Comparison of ENCODE assay signal across 9 mouse cellular contexts in genomic region chr3:134828875-134829530, GRCm38 (mm10). TPM values are rescaled to one million over a fixed set of nuclear protein-coding genes. Genes with fewer than 3 reads are reported as not detected.
DNase-seq lines count a peak whose midpoint lies in the region; ATAC-seq lines count a peak whose summit lies in the region.
"Had no signal": no experiment of that assay in that cellular context is flagged by ENCODE, and none has a peak within 500 bp of the region (broad histone marks: within the 10 kb centered on the region; RNA-seq: fewer than 3 reads in every experiment).

Gene Tacr3, plus strand, starts transcription at chr3:134829007.

- peak within 1 kb of the TSS; percentile 90 for H3K4me2 ChIP-seq in kidney, embryonic 14.5 days (replicated peaks; ENCODE audit: low read depth, low read length)
- H3K4me2 ChIP-seq in embryonic facial prominence, embryonic 12.5 days (replicated peaks), result peak within 1 kb of the TSS; percentile 88
- H3K4me2 ChIP-seq in intestine, embryonic 15.5 days (replicated peaks), result peak within 1 kb of the TSS; percentile 82
- H3K4me2 ChIP-seq in midbrain, embryonic 13.5 days (replicated peaks), result peak within 1 kb of the TSS; percentile 94

- DNase-seq in kidney, adult 8-10 months, result no peak
- peak; percentile 20 for DNase-seq in Muller cell, postnatal 12 days (ENCODE audit: inconsistent ontology term)
- peak; percentile 44 for DNase-seq in testis, postnatal 10 days (ENCODE audit: low spot score)

- no peak within 1 kb of the TSS for H3K27ac ChIP-seq in kidney, embryonic 14.5 days (ENCODE audit: low read depth, low read length)
- no peak within 1 kb of the TSS for H3K27ac ChIP-seq in embryonic facial prominence, embryonic 12.5 days
- no peak within 1 kb of the TSS for H3K27ac ChIP-seq in intestine, embryonic 15.5 days
- no peak within 1 kb of the TSS for H3K27ac ChIP-seq in midbrain, embryonic 13.5 days

- H3K36me3 ChIP-seq in kidney, embryonic 14.5 days (ENCODE audit: control insufficient read depth, insufficient read depth, low read length), result no peaks in the 10 kb centered on the region
- H3K36me3 ChIP-seq in embryonic facial prominence, embryonic 12.5 days, result no peaks in the 10 kb centered on the region
- H3K36me3 ChIP-seq in intestine, embryonic 15.5 days, result no peaks in the 10 kb centered on the region
- H3K36me3 ChIP-seq in midbrain, embryonic 13.5 days, result no peaks in the 10 kb centered on the region

- ATAC-seq in kidney, embryonic 14.5 days (ENCODE audit: low FRiP score, low TSS enrichment), result peak; percentile 89
- ATAC-seq in embryonic facial prominence, embryonic 12.5 days (ENCODE audit: insufficient number of reproducible peaks, insufficient read depth, low FRiP score, low TSS enrichment), result peak; percentile 52; the same call in 1 of the 2 replicates
- ATAC-seq in intestine, embryonic 15.5 days, result peak; percentile 81
- ATAC-seq in midbrain, embryonic 13.5 days, result peak; percentile 81
- ATAC-seq in erythroid progenitor cell, adult 5-6 weeks (replicated peaks; ENCODE audit: low FRiP score, poor library complexity, severe bottlenecking), result no peak

- no peaks in the 10 kb centered on the region for H3K27me3 ChIP-seq in kidney, embryonic 14.5 days (ENCODE audit: control insufficient read depth, insufficient read depth, low read length)
- peaks cover 9% of the 10 kb centered on the region for H3K27me3 ChIP-seq in embryonic facial prominence, embryonic 12.5 days
- H3K27me3 ChIP-seq in intestine, embryonic 15.5 days (replicated peaks), result no peaks in the 10 kb centered on the region
- peaks cover 10% of the 10 kb centered on the region; the same call in 1 of the 2 replicates for H3K27me3 ChIP-seq in midbrain, embryonic 13.5 days

- H3K9me3 ChIP-seq in kidney, embryonic 14.5 days (ENCODE audit: control insufficient read depth, low read length), result no peaks in the 10 kb centered on the region
- H3K9me3 ChIP-seq in embryonic facial prominence, embryonic 12.5 days, result no peaks in the 10 kb centered on the region
- H3K9me3 ChIP-seq in intestine, embryonic 15.5 days, result no peaks in the 10 kb centered on the region
- H3K9me3 ChIP-seq in midbrain, embryonic 13.5 days, result no peaks in the 10 kb centered on the region

- peak within 1 kb of the TSS; percentile 40; the same call in 1 of the 2 replicates for H3K9ac ChIP-seq in kidney, embryonic 14.5 days (ENCODE audit: low read depth, low read length)
- peak within 1 kb of the TSS; percentile 24; the same call in 1 of the 2 replicates for H3K9ac ChIP-seq in embryonic facial prominence, embryonic 12.5 days
- H3K9ac ChIP-seq in intestine, embryonic 15.5 days, result peak within 1 kb of the TSS; percentile 28
- peak within 1 kb of the TSS; percentile 50 for H3K9ac ChIP-seq in midbrain, embryonic 13.5 days (replicated peaks)

- 1% methylated on average over 32 of the region's 36 CpGs for WGBS in kidney, embryonic 14.5 days
- 2% methylated on average over 36 of the region's 36 CpGs for WGBS in embryonic facial prominence, embryonic 12.5 days
- WGBS in intestine, embryonic 15.5 days, result 2% methylated on average over 36 of the region's 36 CpGs
- 2% methylated on average over 35 of the region's 36 CpGs for WGBS in midbrain, embryonic 13.5 days

- H3K4me1 ChIP-seq in kidney, embryonic 14.5 days (ENCODE audit: control insufficient read depth, insufficient read depth, low read length), result peaks cover 3% of the 10 kb centered on the region; the same call in 1 of the 2 replicates
- no peaks in the 10 kb centered on the region for H3K4me1 ChIP-seq in embryonic facial prominence, embryonic 12.5 days
- peaks cover 4% of the 10 kb centered on the region; the same call in 1 of the 2 replicates for H3K4me1 ChIP-seq in intestine, embryonic 15.5 days (replicated peaks)
- peaks cover 11% of the 10 kb centered on the region for H3K4me1 ChIP-seq in midbrain, embryonic 13.5 days (replicated peaks)

- peak within 1 kb of the TSS; percentile 53 for H3K4me3 ChIP-seq in kidney, embryonic 14.5 days (ENCODE audit: low read length)
- peak within 1 kb of the TSS; percentile 48 for H3K4me3 ChIP-seq in embryonic facial prominence, embryonic 12.5 days
- peak within 1 kb of the TSS; percentile 42 for H3K4me3 ChIP-seq in intestine, embryonic 15.5 days (replicated peaks)
- peak within 1 kb of the TSS; percentile 47 for H3K4me3 ChIP-seq in midbrain, embryonic 13.5 days (replicated peaks)

RNA-seq across cellular contexts. Expression of gene Tacr3, which starts in this region (rescaled TPM):
- 2.4 and 4.3 TPM in 2 replicates for polyA plus RNA-seq in kidney, embryonic 14.5 days (2014; fragmentation: Nextera tagmentation; extraction: Ambion mirVana)
- polyA plus RNA-seq in embryonic facial prominence, embryonic 12.5 days (2016; fragmentation: Nextera tagmentation; extraction: Ambion mirVana), result 0.55 and 0.64 TPM in 2 replicates
- 0.54 and 0.55 TPM in 2 replicates for polyA plus RNA-seq in intestine, embryonic 15.5 days (2015; fragmentation: Nextera tagmentation; extraction: Ambion mirVana)
- 1.9 and 2.4 TPM in 2 replicates for polyA plus RNA-seq in midbrain, embryonic 13.5 days (2015; fragmentation: Nextera tagmentation; extraction: Ambion mirVana)
- total RNA-seq in erythroid progenitor cell, adult 5-6 weeks (2015; ENCODE audit: low replicate concordance), result not detected in 2 replicates
- not detected in 2 replicates for total RNA-seq in erythroid progenitor cell, adult 5-6 weeks (2017; ENCODE audit: low replicate concordance)
- total RNA-seq: liver, adult 2 months had no signal
- polyA plus RNA-seq: liver, adult 2 months had no signal

Comparison
In these comparisons a context has a peak if more than half of its experiments do, and no peak if none do; other contexts are left out.
1. Peak in ATAC-seq, H3K4me3 ChIP-seq, H3K9ac ChIP-seq and H3K4me2 ChIP-seq in embryonic facial prominence, embryonic 12.5 days; RNA of the gene not detected or under 1 TPM.
2. Peak in ATAC-seq, H3K4me3 ChIP-seq, H3K9ac ChIP-seq and H3K4me2 ChIP-seq in intestine, embryonic 15.5 days; RNA of the gene not detected or under 1 TPM.
3. DNase-seq: peak in Muller cell, postnatal 12 days (single experiment) and testis, postnatal 10 days (single experiment); none in kidney, adult 8-10 months (0 of 2).
4. Peak in every context shown above with its lines, with median percentiles within 50 percentile points of each other: H3K4me2 ChIP-seq, H3K4me3 ChIP-seq and H3K9ac ChIP-seq.